Mouse (Mus musculus) erythroblast, embryonic 14.5 days (primary cell): Measurements from ENCODE around the gene 1600014C23Rik.

Experiments used
- GATA1 ChIP-seq: IDR thresholded peaks from 2 replicates; pipeline ENCODE4 v1.6.1; 2012; ENCODE audit warnings: low read length, inconsistent platforms, mixed read lengths
- TAL1 ChIP-seq: IDR thresholded peaks from 3 replicates; pipeline ENCODE4 v1.6.1; 2012; ENCODE audit warnings: low read length, inconsistent platforms, mixed read lengths

DNA sequence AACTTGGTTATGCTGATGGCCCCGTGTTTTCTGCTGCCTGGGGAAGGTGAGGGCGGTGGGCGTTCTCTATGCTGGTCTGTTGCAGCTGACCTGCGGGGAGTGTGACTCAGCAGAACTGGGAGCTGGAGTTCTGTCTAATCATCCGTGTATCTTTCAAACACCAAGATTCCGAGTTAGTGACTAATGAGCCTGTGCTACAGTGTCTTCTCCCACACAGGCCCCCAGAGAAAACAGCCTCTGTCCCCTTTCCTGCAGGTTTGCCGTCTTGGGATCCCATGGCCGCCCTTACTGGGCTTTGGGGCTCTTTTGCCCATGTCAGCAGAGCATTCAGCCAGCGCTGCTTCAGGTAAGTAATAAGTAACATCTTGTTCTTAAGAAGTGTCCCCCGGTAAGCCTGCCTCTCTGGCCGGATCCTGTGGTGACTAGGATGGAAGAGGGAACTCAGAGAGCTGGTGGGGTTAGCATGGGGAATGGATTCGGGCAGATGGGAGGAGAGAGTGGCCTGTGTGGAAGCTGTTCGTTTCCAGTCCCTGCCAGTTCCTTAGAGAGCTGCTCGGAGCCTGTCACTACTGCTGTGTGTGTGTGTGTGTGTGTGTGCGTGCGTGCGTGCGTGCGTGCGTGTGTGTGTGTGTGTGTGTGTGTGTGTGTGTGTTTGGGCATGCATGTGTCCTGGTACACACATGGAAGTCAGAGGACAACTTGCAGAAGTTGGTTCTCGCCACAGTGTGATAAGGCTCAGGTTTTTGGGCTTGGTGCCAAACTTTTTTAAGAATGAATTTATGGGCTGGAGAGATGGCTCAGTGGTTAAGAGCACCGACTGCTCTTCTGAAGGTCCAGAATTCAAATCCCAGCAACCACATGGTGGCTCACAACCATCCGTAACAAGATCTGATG, 38.2 kb downstream of the 1600014C23Rik start:
- TF ChIP-seq TAL1 (no peak), GATA1 (no peak)
